Mouse (Mus musculus): Measurements from ENCODE around the gene Tmem273. TPM values are rescaled to one million over a fixed set of nuclear protein-coding genes. Genes with fewer than 3 reads are reported as not detected.

The Tmem273 gene
- polyA plus RNA-seq, 1 experiment from 2014 or later, result 2.4 TPM

- Histone ChIP-seq H3K4me1 (ENCODE audit: insufficient read depth, low read depth, low read length) (peaks cover 4% of the 10 kb centered on the region; the same call in 1 of the 2 replicates), H3K27ac (ENCODE audit: low read length) (peak overlapping the region; percentile 78), H3K27me3 (replicated peaks; ENCODE audit: insufficient read depth, low read length) (no peaks in the 10 kb centered on the region), H3K4me3 (ENCODE audit: low read depth, low read length) (no peak overlapping the region), H3K9ac (replicated peaks; ENCODE audit: low read depth) (no peak overlapping the region), H3K4me2 (replicated peaks; ENCODE audit: low read depth, low read length) (no peak overlapping the region), H3K9me3 (ENCODE audit: low read length) (no peaks in the 10 kb centered on the region), H3K36me3 (ENCODE audit: insufficient read depth, low read length) (no peaks in the 10 kb centered on the region)
- DNase-seq (ENCODE audit: low spot score), result peak; percentile 93
- ATAC-seq, result peak; percentile 71
- 5% methylated on average over 11 of the region's 11 CpGs for WGBS
- TF ChIP-seq CTCF (IDR thresholded peaks at IDR 0.05), result no peak
- peak; percentile 75 for TF ChIP-seq EP300 (IDR thresholded peaks at IDR 0.05)
These were observed 39.8 kb downstream of the Tmem273 start for GRCm38 (mm10) chr14:32825426-32826032.

- ATAC-seq (peak; percentile 77), DNase-seq (ENCODE audit: low spot score) (peak; percentile 92)
- 30% methylated on average over 4 of the region's 4 CpGs for WGBS
- H3K4me2 ChIP-seq (replicated peaks; ENCODE audit: low read depth, low read length), result no peak overlapping the region
- H3K36me3 ChIP-seq (ENCODE audit: insufficient read depth, low read length), result no peaks in the 10 kb centered on the region
- no peak overlapping the region for H3K9ac ChIP-seq (replicated peaks; ENCODE audit: low read depth)
- peak overlapping the region; percentile 76 for H3K27ac ChIP-seq (ENCODE audit: low read length)
- TF ChIP-seq EP300 (IDR thresholded peaks at IDR 0.05), result peak; percentile 91
- no peak for TF ChIP-seq CTCF (IDR thresholded peaks at IDR 0.05)
- peaks cover 4% of the 10 kb centered on the region; the same call in 1 of the 2 replicates for H3K4me1 ChIP-seq (ENCODE audit: insufficient read depth, low read depth, low read length)
- no peak overlapping the region for H3K4me3 ChIP-seq (ENCODE audit: low read depth, low read length)
- H3K27me3 ChIP-seq (replicated peaks; ENCODE audit: insufficient read depth, low read length), result no peaks in the 10 kb centered on the region
- no peaks in the 10 kb centered on the region for H3K9me3 ChIP-seq (ENCODE audit: low read length)
These were observed 41.4 kb downstream of the Tmem273 start for GRCm38 (mm10) chr14:32827165-32827564.

- Histone ChIP-seq H3K4me2 (replicated peaks; ENCODE audit: low read depth, low read length) (no peak overlapping the region), H3K36me3 (ENCODE audit: insufficient read depth, low read length) (no peaks in the 10 kb centered on the region), H3K9ac (replicated peaks; ENCODE audit: low read depth) (no peak overlapping the region), H3K27ac (ENCODE audit: low read length) (peak overlapping the region; percentile 65), H3K27me3 (replicated peaks; ENCODE audit: insufficient read depth, low read length) (no peaks in the 10 kb centered on the region), H3K4me1 (ENCODE audit: insufficient read depth, low read depth, low read length) (peaks cover 4% of the 10 kb centered on the region; the same call in 1 of the 2 replicates), H3K9me3 (ENCODE audit: low read length) (no peaks in the 10 kb centered on the region), H3K4me3 (ENCODE audit: low read depth, low read length) (no peak overlapping the region)
- 30% methylated on average over 6 of the region's 6 CpGs for WGBS
- no peak for TF ChIP-seq EP300 (IDR thresholded peaks at IDR 0.05)
- TF ChIP-seq CTCF (IDR thresholded peaks at IDR 0.05), result peak; percentile 33
- ATAC-seq (peak; percentile 41), DNase-seq (ENCODE audit: low spot score) (peak; percentile 80)
These were observed 42.4 kb downstream of the Tmem273 start for GRCm38 (mm10) chr14:32827994-32828650.

GRCm38 (mm10) chr14:32833847-32834246, 48.1 kb downstream of the Tmem273 start, which contains the start of gene Fam170b:
Gene Fam170b, plus strand, starts transcription at chr14:32833962.
- no peaks in the 10 kb centered on the region for H3K27me3 ChIP-seq (replicated peaks; ENCODE audit: insufficient read depth, low read length)
- no peak within 1 kb of the TSS for H3K4me3 ChIP-seq (ENCODE audit: low read depth, low read length)
- ATAC-seq (no peak), DNase-seq (ENCODE audit: low spot score) (no peak)
- 63% methylated on average over 8 of the region's 8 CpGs for WGBS
- no peaks in the 10 kb centered on the region for H3K4me1 ChIP-seq (ENCODE audit: insufficient read depth, low read depth, low read length)
- no peak within 1 kb of the TSS for H3K27ac ChIP-seq (ENCODE audit: low read length)
- H3K4me2 ChIP-seq (replicated peaks; ENCODE audit: low read depth, low read length), result no peak within 1 kb of the TSS
- H3K9me3 ChIP-seq (ENCODE audit: low read length), result no peaks in the 10 kb centered on the region
- H3K36me3 ChIP-seq (ENCODE audit: insufficient read depth, low read length), result no peaks in the 10 kb centered on the region
- no peak within 1 kb of the TSS for H3K9ac ChIP-seq (replicated peaks; ENCODE audit: low read depth)
- no peak for TF ChIP-seq EP300 (IDR thresholded peaks at IDR 0.05)
- no peak for TF ChIP-seq CTCF (IDR thresholded peaks at IDR 0.05)

GRCm38 (mm10) chr14:32835181-32835580, 49.4 kb downstream of the Tmem273 start:
- TF ChIP-seq EP300 (IDR thresholded peaks at IDR 0.05) (no peak), CTCF (IDR thresholded peaks at IDR 0.05) (no peak)
- Histone ChIP-seq H3K27me3 (replicated peaks; ENCODE audit: insufficient read depth, low read length) (no peaks in the 10 kb centered on the region), H3K36me3 (ENCODE audit: insufficient read depth, low read length) (no peaks in the 10 kb centered on the region), H3K4me3 (ENCODE audit: low read depth, low read length) (no peak overlapping the region), H3K4me2 (replicated peaks; ENCODE audit: low read depth, low read length) (no peak overlapping the region), H3K9ac (replicated peaks; ENCODE audit: low read depth) (no peak overlapping the region), H3K27ac (ENCODE audit: low read length) (no peak overlapping the region), H3K9me3 (ENCODE audit: low read length) (no peaks in the 10 kb centered on the region), H3K4me1 (ENCODE audit: insufficient read depth, low read depth, low read length) (no peaks in the 10 kb centered on the region)
- 72% methylated on average over 14 of the region's 14 CpGs for WGBS
- ATAC-seq, result no peak
- no peak for DNase-seq (ENCODE audit: low spot score)

GRCm38 (mm10) chr14:32835596-32835995, 49.8 kb downstream of the Tmem273 start:
- ATAC-seq, result no peak
- H3K4me2 ChIP-seq (replicated peaks; ENCODE audit: low read depth, low read length), result no peak overlapping the region

More at GRCm38 (mm10) chr14:32835596-32835995, 49.8 kb downstream of the Tmem273 start:
- no peaks in the 10 kb centered on the region for H3K27me3 ChIP-seq (replicated peaks; ENCODE audit: insufficient read depth, low read length)
- no peaks in the 10 kb centered on the region for H3K4me1 ChIP-seq (ENCODE audit: insufficient read depth, low read depth, low read length)
- no peaks in the 10 kb centered on the region for H3K36me3 ChIP-seq (ENCODE audit: insufficient read depth, low read length)
- no peak overlapping the region for H3K4me3 ChIP-seq (ENCODE audit: low read depth, low read length)
- H3K27ac ChIP-seq (ENCODE audit: low read length), result no peak overlapping the region
- no peak for DNase-seq (ENCODE audit: low spot score)
- no peaks in the 10 kb centered on the region for H3K9me3 ChIP-seq (ENCODE audit: low read length)
- H3K9ac ChIP-seq (replicated peaks; ENCODE audit: low read depth), result no peak overlapping the region
- TF ChIP-seq CTCF (IDR thresholded peaks at IDR 0.05), result no peak
- TF ChIP-seq EP300 (IDR thresholded peaks at IDR 0.05), result no peak
- WGBS, result 73% methylated on average over 14 of the region's 14 CpGs
